Mouse (Mus musculus): Measurements from ENCODE around the gene Olfr1394. TPM values are rescaled to one million over a fixed set of nuclear protein-coding genes. Genes with fewer than 3 reads are reported as not detected.
"Not testable (repeated sequence)": the region's sequence is repeated elsewhere in the genome, so short reads cannot be mapped to it uniquely, and the experiment has no call there.

Olfr1394 gene
- polyA plus RNA-seq, 1 experiment from 2014 or later = not detected

DNA sequence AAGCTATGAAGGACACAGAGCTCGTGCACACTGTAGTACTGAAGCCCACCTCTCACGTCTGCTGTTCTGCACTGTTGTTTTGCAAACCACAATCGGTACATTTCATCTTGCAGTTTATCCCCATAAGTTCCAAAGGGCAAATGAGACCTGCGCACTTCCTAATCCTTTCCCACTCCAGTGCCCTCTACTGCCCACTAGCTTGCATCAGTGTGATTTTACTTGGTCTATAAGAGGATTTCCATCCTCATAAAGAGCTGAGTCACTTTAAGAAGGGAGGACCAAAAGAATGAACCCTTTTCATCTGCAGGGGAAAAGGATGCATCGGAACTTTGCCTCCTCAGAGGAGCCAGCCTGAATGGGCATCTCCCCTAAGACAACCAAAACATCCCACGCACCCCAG, 32.3 kb downstream of the Olfr1394 start:
- H3K4me1 ChIP-seq (ENCODE audit: control insufficient read depth, insufficient read depth, low read length) = no peaks in the 10 kb centered on the region
- no peak overlapping the region for H3K4me2 ChIP-seq
- DNase-seq (ENCODE audit: low spot score, missing footprints) (no peak), ATAC-seq (ENCODE audit: low FRiP score) (no peak)
- H3K27me3 ChIP-seq (ENCODE audit: control insufficient read depth, insufficient read depth, low read length) = no peaks in the 10 kb centered on the region
- no peaks in the 10 kb centered on the region for H3K36me3 ChIP-seq (ENCODE audit: control insufficient read depth, insufficient read depth, low read length)
- no peak overlapping the region for H3K27ac ChIP-seq (ENCODE audit: low read depth, low read length)
- no peak overlapping the region for H3K4me3 ChIP-seq (ENCODE audit: low read depth, low read length)
- H3K9me3 ChIP-seq (ENCODE audit: control insufficient read depth, low read length) = no peaks in the 10 kb centered on the region
- 74% methylated on average over 6 of the region's 6 CpGs for WGBS
- no peak overlapping the region for H3K9ac ChIP-seq (ENCODE audit: low read length)

DNA sequence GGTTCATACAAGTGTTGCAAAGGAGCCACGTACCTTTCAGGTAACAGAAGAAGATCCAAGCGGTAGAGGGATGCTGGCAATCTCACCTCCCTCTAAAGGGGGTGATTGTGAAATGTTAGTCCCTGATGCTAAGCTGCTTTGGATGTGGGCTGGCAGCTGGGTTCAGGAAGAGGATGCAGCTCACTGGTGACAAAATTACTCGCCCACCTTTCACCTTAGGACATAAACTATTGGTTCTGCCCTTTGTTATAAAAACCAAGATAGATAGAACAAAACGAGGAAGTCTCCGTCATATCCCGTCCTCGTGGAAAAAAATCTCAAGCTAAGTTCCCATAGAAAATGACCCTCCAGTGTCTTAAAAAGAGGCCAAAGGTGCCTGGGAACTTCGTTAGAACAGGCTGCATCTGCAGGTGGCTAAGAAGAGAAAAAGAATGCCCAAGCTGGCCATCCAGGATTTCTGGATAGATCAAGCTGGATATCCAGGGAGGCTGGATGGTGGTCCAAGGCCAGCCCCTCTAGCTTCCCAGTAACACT, 32.8 kb downstream of the Olfr1394 start, which contains the start of gene Btnl9:
Gene Btnl9, minus strand, starts transcription at position 205 of the 534 bp plus-strand sequence.
- Histone ChIP-seq H3K4me2 (no peak within 1 kb of the TSS), H3K9ac (ENCODE audit: low read length) (no peak within 1 kb of the TSS), H3K4me1 (ENCODE audit: control insufficient read depth, insufficient read depth, low read length) (no peaks in the 10 kb centered on the region), H3K9me3 (ENCODE audit: control insufficient read depth, low read length) (no peaks in the 10 kb centered on the region), H3K36me3 (ENCODE audit: control insufficient read depth, insufficient read depth, low read length) (no peaks in the 10 kb centered on the region), H3K27me3 (ENCODE audit: control insufficient read depth, insufficient read depth, low read length) (no peaks in the 10 kb centered on the region), H3K4me3 (ENCODE audit: low read depth, low read length) (no peak within 1 kb of the TSS), H3K27ac (ENCODE audit: low read depth, low read length) (no peak within 1 kb of the TSS)
- no peak for ATAC-seq (ENCODE audit: low FRiP score)
- DNase-seq (ENCODE audit: low spot score, missing footprints) = no peak
- 82% methylated on average over 8 of the region's 8 CpGs for WGBS

DNA sequence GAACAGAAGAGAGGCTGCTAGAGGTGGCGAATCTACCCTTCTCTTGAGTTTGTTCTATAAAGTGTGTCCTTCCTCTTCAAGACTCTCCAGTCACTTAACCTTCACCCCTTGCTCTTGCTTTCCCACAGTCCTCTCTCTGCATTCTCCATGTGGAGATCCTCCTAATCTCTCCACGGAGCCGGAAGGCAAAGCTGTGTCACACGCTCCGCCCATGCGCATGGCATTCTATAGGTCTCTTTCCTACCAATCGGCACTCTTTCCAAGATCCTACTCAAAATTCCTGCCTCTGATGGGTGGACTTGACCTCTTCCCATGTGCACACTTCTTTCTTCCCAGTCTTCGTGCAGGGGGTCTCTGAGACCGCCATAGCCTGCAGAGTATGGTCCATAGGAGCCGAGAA, 33.5 kb downstream of the Olfr1394 start:
- WGBS = 79% methylated on average over 10 of the region's 10 CpGs
- Histone ChIP-seq H3K9ac (ENCODE audit: low read length) (no peak overlapping the region), H3K27me3 (ENCODE audit: control insufficient read depth, insufficient read depth, low read length) (no peaks in the 10 kb centered on the region), H3K36me3 (ENCODE audit: control insufficient read depth, insufficient read depth, low read length) (no peaks in the 10 kb centered on the region), H3K27ac (ENCODE audit: low read depth, low read length) (no peak overlapping the region), H3K9me3 (ENCODE audit: control insufficient read depth, low read length) (no peaks in the 10 kb centered on the region), H3K4me1 (ENCODE audit: control insufficient read depth, insufficient read depth, low read length) (no peaks in the 10 kb centered on the region), H3K4me3 (ENCODE audit: low read depth, low read length) (no peak overlapping the region), H3K4me2 (no peak overlapping the region)
- DNase-seq (ENCODE audit: low spot score, missing footprints) (no peak), ATAC-seq (ENCODE audit: low FRiP score) (no peak)

DNA sequence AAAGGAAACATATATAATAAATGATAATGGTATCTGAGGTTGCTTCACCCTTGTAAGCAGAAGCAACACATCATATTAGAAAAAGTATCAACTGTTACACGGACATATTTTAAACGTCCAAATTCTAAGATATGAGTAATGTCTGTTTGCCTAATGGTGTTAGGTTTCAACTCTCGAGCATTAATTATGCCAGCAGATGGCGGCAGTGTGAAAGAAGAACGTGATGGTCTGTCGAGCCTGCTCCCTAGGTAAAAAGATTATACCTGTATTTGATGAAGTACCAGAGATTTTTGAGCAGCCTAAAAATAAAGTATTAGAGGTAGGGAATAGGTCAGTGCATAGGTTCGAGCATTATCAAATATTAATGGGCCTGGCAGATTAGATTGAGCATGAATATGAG, 35.6 kb downstream of the Olfr1394 start:
- DNase-seq (ENCODE audit: low spot score, missing footprints) = no peak
- Histone ChIP-seq H3K9me3 (ENCODE audit: control insufficient read depth, low read length) (no peaks in the 10 kb centered on the region), H3K27me3 (ENCODE audit: control insufficient read depth, insufficient read depth, low read length) (no peaks in the 10 kb centered on the region), H3K4me1 (ENCODE audit: control insufficient read depth, insufficient read depth, low read length) (no peaks in the 10 kb centered on the region), H3K36me3 (ENCODE audit: control insufficient read depth, insufficient read depth, low read length) (no peaks in the 10 kb centered on the region), H3K27ac (ENCODE audit: low read depth, low read length) (no peak overlapping the region), H3K4me3 (ENCODE audit: low read depth, low read length) (no peak overlapping the region), H3K4me2 (no peak overlapping the region), H3K9ac (ENCODE audit: low read length) (no peak overlapping the region)
- 0 out of 2 replicates have a peak, but pooled peaks have one; percentile 44 for ATAC-seq (ENCODE audit: low FRiP score)
- WGBS = 7% methylated on average over 7 of the region's 7 CpGs

DNA sequence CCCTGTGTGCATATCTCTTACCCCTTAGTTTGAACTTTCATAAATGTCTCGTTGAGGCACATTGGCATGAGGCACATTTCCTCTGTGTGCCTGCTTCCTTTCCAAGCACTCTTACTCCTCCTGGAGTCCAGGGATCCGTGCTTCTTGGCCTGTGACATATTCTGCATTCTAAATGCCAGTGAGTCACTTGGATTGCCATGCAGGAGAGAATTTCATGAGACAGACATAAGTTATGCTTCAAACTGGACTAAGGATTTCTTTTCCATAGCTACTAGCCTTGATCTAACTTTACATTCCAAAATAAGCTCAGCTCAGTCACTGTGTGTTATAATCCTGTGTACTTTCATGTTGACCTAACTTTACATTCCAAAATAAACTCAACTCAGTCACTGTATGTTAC, 36.9 kb downstream of the Olfr1394 start:
- WGBS = 64% methylated on average over 2 of the region's 2 CpGs

DNA sequence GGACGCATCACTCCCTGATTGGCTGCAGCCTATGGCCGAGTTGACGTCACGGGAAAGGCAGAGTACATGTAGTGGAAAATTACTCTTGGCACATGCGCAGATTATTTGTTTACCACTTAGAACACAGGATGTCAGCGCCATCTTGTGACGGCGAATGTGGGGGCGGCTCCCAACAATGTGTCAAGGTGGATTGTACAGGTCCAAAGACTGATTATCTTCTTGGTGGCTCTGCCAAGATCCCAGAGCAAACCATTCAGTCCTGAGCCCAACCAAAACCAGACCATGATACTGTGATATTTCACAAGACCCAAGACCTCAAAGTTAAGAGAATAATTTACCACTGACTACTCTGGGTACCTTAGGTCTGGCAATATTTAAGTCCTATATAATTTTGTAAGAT, 40.6 kb downstream of the Olfr1394 start:
- H3K4me1 ChIP-seq (ENCODE audit: control insufficient read depth, insufficient read depth, low read length); H3K4me2 ChIP-seq; H3K36me3 ChIP-seq (ENCODE audit: control insufficient read depth, insufficient read depth, low read length); H3K27me3 ChIP-seq (ENCODE audit: control insufficient read depth, insufficient read depth, low read length); ATAC-seq (ENCODE audit: low FRiP score); H3K9ac ChIP-seq (ENCODE audit: low read length); DNase-seq (ENCODE audit: low spot score, missing footprints); H3K4me3 ChIP-seq (ENCODE audit: low read depth, low read length); H3K27ac ChIP-seq (ENCODE audit: low read depth, low read length); H3K9me3 ChIP-seq (ENCODE audit: control insufficient read depth, low read length): not testable (repeated sequence)
- 97% methylated on average over 7 of the region's 9 CpGs for WGBS

More for the DNA sequence above, 36.9 kb downstream of the Olfr1394 start:
- Histone ChIP-seq H3K36me3 (ENCODE audit: control insufficient read depth, insufficient read depth, low read length) (no peaks in the 10 kb centered on the region), H3K27me3 (ENCODE audit: control insufficient read depth, insufficient read depth, low read length) (no peaks in the 10 kb centered on the region), H3K4me2 (no peak overlapping the region), H3K9me3 (ENCODE audit: control insufficient read depth, low read length) (no peaks in the 10 kb centered on the region), H3K4me1 (ENCODE audit: control insufficient read depth, insufficient read depth, low read length) (no peaks in the 10 kb centered on the region), H3K9ac (ENCODE audit: low read length) (no peak overlapping the region), H3K27ac (ENCODE audit: low read depth, low read length) (no peak overlapping the region), H3K4me3 (ENCODE audit: low read depth, low read length) (no peak overlapping the region)
- ATAC-seq (ENCODE audit: low FRiP score) (no peak), DNase-seq (ENCODE audit: low spot score, missing footprints) (no peak)

DNA sequence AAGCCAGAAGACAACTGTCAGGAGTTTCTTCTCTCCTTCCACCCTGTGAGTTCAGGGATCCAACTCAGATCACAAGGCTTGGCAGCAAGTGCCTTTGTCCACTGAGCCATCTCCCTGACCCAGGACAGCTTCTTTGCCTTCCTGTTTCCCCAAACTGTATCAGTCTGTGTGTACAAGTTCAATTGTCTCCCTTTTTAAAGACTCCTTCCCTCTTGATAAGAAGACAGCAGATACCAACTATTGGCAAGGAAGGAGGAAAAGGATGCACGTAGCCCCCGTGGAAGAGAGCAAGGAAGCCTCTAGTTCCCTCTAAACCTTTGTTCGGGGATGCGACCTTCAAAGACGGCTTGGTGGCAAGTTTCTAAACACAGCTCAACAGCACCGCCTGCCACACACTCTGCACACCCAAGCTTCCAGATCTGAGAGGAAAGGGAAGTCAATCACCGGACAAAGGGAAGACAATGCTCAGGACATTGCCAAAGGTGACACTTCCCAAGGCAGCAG, 41.7 kb downstream of the Olfr1394 start:
- Histone ChIP-seq H3K27me3 (ENCODE audit: control insufficient read depth, insufficient read depth, low read length) (no peaks in the 10 kb centered on the region), H3K9ac (ENCODE audit: low read length) (no peak overlapping the region), H3K4me3 (ENCODE audit: low read depth, low read length) (no peak overlapping the region), H3K9me3 (ENCODE audit: control insufficient read depth, low read length) (no peaks in the 10 kb centered on the region), H3K27ac (ENCODE audit: low read depth, low read length) (no peak overlapping the region), H3K4me2 (no peak overlapping the region), H3K36me3 (ENCODE audit: control insufficient read depth, insufficient read depth, low read length) (no peaks in the 10 kb centered on the region), H3K4me1 (ENCODE audit: control insufficient read depth, insufficient read depth, low read length) (no peaks in the 10 kb centered on the region)
- WGBS = 88% methylated on average over 7 of the region's 7 CpGs
- ATAC-seq (ENCODE audit: low FRiP score) (no peak), DNase-seq (ENCODE audit: low spot score, missing footprints) (no peak)

DNA sequence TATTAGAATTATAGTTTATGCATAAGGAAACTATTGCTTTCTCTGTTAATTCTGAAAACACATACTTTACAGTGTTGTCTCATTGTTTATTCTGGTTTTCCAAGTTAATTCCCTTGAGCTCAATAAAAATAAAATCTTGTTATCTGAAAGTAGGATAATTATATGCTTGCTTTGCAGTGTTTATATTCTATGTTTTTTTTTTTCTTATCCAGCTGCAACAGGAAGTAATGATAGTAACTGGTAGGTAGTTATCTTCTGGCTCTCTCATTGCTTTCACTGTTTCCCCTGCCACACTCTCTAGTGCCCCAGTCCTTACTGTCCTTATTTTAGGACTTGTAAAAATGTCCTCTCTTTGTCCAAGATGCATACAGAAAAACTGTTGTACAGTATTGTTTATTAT, 46.5 kb downstream of the Olfr1394 start:
- H3K36me3 ChIP-seq (ENCODE audit: control insufficient read depth, insufficient read depth, low read length) = no peaks in the 10 kb centered on the region
- H3K4me1 ChIP-seq (ENCODE audit: control insufficient read depth, insufficient read depth, low read length) = peaks cover 7% of the 10 kb centered on the region; the same call in 1 of the 2 replicates
- no peaks in the 10 kb centered on the region for H3K27me3 ChIP-seq (ENCODE audit: control insufficient read depth, insufficient read depth, low read length)
- no peaks in the 10 kb centered on the region for H3K9me3 ChIP-seq (ENCODE audit: control insufficient read depth, low read length)
- H3K27ac ChIP-seq (ENCODE audit: low read depth, low read length) = no peak overlapping the region
- H3K9ac ChIP-seq (ENCODE audit: low read length) = no peak overlapping the region
- no peak overlapping the region for H3K4me3 ChIP-seq (ENCODE audit: low read depth, low read length)
- DNase-seq (ENCODE audit: low spot score, missing footprints) (no peak), ATAC-seq (ENCODE audit: low FRiP score) (no peak)
- H3K4me2 ChIP-seq = no peak overlapping the region

DNA sequence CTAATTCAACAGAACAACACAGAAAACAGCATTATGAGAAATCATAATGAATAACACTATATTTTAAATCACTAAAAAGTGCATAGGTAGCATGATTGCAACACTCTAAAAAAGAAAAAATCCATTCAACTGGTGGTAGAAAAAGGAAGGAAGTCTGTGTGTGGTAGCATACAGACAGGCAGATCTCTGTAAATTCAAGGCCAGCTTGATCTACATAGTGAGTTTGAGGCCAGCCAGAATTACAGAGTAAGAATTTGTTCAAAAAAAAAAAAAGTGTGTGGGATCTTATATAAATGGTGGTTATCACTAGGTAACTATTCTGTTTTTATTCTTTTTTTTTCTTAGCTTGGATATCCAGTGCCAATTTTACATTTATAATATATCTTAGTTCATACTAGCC, 47.0 kb downstream of the Olfr1394 start:
- Histone ChIP-seq H3K36me3 (ENCODE audit: control insufficient read depth, insufficient read depth, low read length) (no peaks in the 10 kb centered on the region), H3K9me3 (ENCODE audit: control insufficient read depth, low read length) (no peaks in the 10 kb centered on the region), H3K27ac (ENCODE audit: low read depth, low read length) (no peak overlapping the region), H3K4me3 (ENCODE audit: low read depth, low read length) (no peak overlapping the region), H3K27me3 (ENCODE audit: control insufficient read depth, insufficient read depth, low read length) (no peaks in the 10 kb centered on the region), H3K4me2 (no peak overlapping the region), H3K4me1 (ENCODE audit: control insufficient read depth, insufficient read depth, low read length) (peaks cover 7% of the 10 kb centered on the region; the same call in 1 of the 2 replicates), H3K9ac (ENCODE audit: low read length) (no peak overlapping the region)
- ATAC-seq (ENCODE audit: low FRiP score) (no peak), DNase-seq (ENCODE audit: low spot score, missing footprints) (no peak)
